Mouse (Mus musculus) olfactory bulb, adult 2 months (tissue): ENCODE results near the gene Maz. TPM values are rescaled to one million over a fixed set of nuclear protein-coding genes. Genes with fewer than 3 reads are reported as not detected.

Experiments
- H3K27ac ChIP-seq: fragments of 200-500 bp; 2 replicates; pipeline ENCODE4 v1.5.1; 2012; ENCODE audit warnings: low read depth, low read length; ENCODE audit not compliant: insufficient read depth
- H3K4me1 ChIP-seq: fragments of 200-500 bp; 2 replicates; pipeline ENCODE4 v1.6.1; 2012; ENCODE audit warnings: low read length; ENCODE audit not compliant: control insufficient read depth, insufficient read depth
- H3K4me3 ChIP-seq: fragments of 200-500 bp; 2 replicates; pipeline ENCODE4 v1.5.1; 2012; ENCODE audit warnings: mild to moderate bottlenecking, low read depth, low read length, moderate library complexity; ENCODE audit not compliant: insufficient read depth
- CTCF ChIP-seq: fragments of 200-500 bp; IDR thresholded peaks from 2 replicates; pipeline ENCODE4 v1.5.1; 2012; ENCODE audit warnings: low read depth, mild to moderate bottlenecking, low read length, moderate library complexity; ENCODE audit not compliant: insufficient read depth
- POLR2A ChIP-seq: fragments of 200-500 bp; IDR thresholded peaks from 2 replicates; pipeline ENCODE4 v1.6.1; 2012; ENCODE audit warnings: mild to moderate bottlenecking, low read depth, low read length, moderate library complexity; ENCODE audit not compliant: insufficient read depth
- whole genome bisulfite sequencing: fragments of 180-500 bp; shearing (Covaris S2); methylation state at CpG from one replicate; pipeline ENCODE4 v1.1.7; 2018; 5-methylcytosine and 5-hydroxymethylcytosine counted together
- polyA plus RNA-seq: library from polyadenylated mRNA; stranded (reverse); fragments of >200 nt; gene quantifications from 2 replicates; pipeline ENCODE4 v1.2.4, GENCODE M21; 2012; ENCODE audit warnings: low replicate concordance; ENCODE audit not compliant: missing spikeins, insufficient read depth, insufficient read length

Maz gene
- polyA plus RNA-seq: 437 and 572 TPM in 2 replicates

DNA sequence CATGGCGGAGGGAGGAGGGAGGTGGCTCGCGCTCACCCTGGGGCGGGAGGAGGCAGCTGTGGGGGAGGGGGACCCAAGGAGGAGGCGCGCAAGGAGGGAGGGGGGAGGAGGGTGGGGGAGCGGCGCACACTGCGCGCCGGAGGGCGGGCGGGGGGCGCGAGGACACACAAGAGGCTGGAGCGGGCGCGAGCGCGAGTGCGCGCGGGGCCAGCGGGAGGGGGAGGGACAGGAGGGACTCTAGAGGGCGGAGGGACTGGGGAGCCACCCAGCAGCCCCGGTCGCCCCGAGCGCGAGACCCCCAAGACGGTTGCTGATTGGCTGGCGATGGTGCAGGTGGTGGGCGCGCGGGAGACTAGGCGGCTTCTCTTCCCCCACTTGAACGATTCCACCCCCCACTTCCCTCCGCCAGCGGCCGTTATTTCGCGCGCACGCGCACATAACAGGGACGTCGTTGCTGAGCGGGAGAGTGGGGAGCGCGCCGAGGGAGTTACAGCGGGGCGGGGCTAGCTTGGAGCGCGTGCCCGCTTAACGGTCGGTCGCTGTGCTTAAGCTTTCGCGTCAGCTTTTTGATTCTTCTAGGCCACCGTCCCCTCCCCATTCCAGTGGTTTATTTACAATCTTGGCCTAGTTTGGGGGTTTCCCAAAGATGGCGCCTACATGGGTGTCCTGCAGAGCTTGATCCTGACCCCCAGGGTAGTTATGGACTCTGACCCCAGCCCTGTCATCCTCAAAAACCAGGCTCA is at the start of gene Maz:
Maz (minus strand) TSS at position 54 of the 743 bp plus-strand sequence.
- H3K4me3 ChIP-seq: peak within 1 kb of the TSS; percentile 97
- H3K27ac ChIP-seq: peak within 1 kb of the TSS; percentile 97
- 0 out of 2 replicates have a peak, but pooled peaks have one; percentile 31 for TF ChIP-seq POLR2A
- no peak for TF ChIP-seq CTCF
- under 1% methylated on average over 53 of the region's 63 CpGs for WGBS
- H3K4me1 ChIP-seq: peaks cover 38% of the 10 kb centered on the region

DNA sequence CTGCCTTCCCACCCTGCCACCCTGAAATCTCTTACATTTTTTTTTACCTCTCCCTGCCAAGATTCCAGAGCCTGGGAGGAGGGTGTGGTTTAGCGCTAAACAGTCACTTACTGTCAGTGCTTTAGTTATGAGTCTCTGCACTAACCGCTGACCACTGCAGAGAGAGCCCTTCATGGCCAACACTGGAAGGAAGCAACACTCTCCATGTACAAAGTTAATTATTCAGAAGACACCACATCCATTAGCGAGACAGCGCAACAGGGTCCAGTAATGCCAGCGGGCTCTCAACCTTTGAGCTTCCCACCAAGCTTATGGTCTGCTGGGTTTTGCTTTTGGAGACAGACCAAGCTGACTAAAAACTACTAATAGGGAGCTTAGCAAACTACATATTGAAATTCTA is 49.4 kb upstream of the Maz start:
- no peaks in the 10 kb centered on the region for H3K4me1 ChIP-seq
- H3K4me3 ChIP-seq: no peak overlapping the region
- no peak for TF ChIP-seq CTCF
- 84% methylated on average over 5 of the region's 5 CpGs for WGBS
- no peak overlapping the region for H3K27ac ChIP-seq

DNA sequence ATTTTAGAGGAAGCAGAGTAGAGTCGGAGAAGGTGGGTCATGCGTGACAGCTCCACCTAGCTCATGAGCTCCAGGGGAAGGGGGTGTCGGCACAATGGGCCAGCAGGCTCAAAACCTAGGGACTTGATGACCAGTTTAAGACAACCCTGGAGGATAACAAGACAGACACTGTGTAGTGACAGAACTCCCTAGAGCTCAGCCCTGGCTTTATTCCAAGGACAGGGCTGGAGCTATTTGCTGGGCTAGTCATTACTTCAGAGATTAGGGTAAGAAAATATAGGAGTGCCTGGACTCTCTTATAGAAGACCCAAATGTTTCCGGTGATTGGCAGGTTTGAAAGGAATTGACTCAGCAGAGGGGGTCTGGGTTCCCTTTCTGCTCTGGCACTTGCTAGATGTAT is 46.4 kb upstream of the Maz start:
- Histone ChIP-seq H3K4me1 (no peaks in the 10 kb centered on the region), H3K4me3 (no peak overlapping the region), H3K27ac (no peak overlapping the region)
- WGBS: 88% methylated on average over 4 of the region's 4 CpGs
- no peak for TF ChIP-seq CTCF
- no peak for TF ChIP-seq POLR2A

DNA sequence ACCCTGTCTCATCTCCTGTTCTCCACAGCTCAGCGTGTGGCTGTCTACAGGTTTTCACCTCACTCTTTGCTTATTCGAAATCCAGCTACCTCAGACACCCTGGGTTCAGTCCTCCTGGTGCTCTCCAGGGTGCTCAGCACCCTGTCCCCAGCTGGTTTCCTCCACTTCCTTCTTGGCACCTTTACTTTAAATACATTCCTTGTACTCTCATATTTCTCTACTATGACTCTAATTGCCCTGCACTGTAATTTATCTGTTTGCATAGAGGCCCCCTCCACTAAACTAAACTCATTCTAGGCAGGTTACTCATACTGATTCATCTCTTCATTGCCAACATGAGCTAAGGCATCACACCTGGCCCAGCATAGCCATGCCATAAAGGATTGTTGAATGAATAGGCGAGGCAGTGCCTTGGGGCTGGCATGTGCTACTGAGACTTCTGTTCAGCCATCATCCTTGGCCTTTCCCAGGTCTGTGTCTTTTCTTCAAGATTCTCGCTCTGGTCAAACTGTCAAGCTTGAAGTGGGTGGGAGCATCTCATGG is 44.1 kb upstream of the Maz start:
- Histone ChIP-seq H3K27ac (no peak overlapping the region), H3K4me3 (no peak overlapping the region), H3K4me1 (no peaks in the 10 kb centered on the region)
- no peak for TF ChIP-seq CTCF
- TF ChIP-seq POLR2A: no peak
- 85% methylated on average over 4 of the region's 4 CpGs for WGBS

DNA sequence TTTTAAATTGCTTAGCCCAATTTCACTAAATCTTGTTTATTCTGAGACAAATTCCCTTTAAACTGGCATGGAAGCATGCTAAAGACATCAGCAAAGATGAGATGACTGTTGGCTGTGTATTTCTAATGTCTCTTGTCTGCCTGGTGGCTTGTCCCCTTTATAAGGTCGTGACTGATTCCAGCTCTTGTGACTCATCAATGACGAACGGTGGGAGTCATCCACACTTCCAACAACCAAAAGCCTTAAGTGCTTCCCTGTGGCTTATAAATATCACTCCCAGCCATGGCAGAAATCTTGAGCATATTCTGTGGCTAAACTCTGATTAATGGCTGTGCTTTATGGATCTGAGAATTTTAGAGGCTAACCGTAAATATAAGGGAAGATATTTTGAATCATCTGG is 39.5 kb upstream of the Maz start:
- H3K4me1 ChIP-seq: no peaks in the 10 kb centered on the region
- WGBS: 48% methylated on average over 4 of the region's 4 CpGs
- H3K27ac ChIP-seq: no peak overlapping the region; the same call in 1 of the 2 replicates
- TF ChIP-seq CTCF: no peak
- TF ChIP-seq POLR2A: no peak
- no peak overlapping the region for H3K4me3 ChIP-seq

DNA sequence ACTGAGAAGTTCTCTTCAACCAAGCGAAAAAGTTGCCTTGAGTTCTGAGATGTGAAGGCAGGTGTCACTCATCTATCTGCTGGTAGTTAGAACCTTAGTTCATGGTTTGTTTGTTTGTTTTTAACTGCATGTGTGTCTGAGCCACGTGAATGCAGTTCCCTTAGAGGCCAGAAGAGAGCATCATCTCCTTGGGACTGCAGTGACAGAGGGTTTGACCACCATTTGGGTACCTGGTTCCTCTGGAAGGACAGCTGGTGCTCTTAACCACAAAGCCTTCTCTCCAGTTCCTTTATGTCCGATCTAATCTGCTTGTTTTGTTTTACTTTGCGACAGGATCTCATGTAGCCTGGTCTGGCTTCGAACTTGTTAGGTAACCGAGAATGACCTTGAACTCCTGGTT is 38.7 kb upstream of the Maz start:
- Histone ChIP-seq H3K4me1 (no peaks in the 10 kb centered on the region), H3K27ac (no peak overlapping the region), H3K4me3 (no peak overlapping the region)
- TF ChIP-seq POLR2A (no peak), CTCF (no peak)
- 91% methylated on average over 6 of the region's 6 CpGs for WGBS

DNA sequence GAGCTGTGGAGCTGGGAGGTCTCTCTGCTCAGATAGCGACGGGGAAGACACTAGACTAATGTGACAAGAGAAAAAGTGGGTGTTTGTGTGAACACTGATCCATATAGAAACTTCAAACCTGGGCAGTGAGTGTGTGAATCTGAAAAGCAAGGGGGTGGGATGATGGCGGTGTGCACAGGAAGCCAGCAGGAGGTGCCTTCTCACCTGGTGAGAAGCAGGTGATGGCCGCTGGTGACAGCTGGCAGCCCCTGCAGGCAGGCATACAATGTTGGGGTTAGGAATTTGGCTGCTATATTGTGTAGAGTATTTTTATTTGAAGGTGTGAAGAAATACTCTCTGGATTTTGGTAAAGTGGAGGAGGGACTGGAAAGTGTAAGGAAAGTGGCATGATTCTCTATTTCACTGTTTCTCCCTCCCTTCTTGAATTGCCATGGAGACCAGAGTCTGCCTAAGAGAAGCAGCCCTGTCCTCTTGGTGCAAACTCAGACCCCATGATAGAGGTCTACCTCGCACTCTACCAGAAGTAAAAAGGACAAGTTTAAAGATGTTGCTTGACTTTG is 28.3 kb upstream of the Maz start:
- H3K4me1 ChIP-seq: no peaks in the 10 kb centered on the region
- no peak overlapping the region for H3K4me3 ChIP-seq
- 65% methylated on average over 5 of the region's 5 CpGs for WGBS
- no peak overlapping the region for H3K27ac ChIP-seq
- TF ChIP-seq POLR2A (no peak), CTCF (no peak)

DNA sequence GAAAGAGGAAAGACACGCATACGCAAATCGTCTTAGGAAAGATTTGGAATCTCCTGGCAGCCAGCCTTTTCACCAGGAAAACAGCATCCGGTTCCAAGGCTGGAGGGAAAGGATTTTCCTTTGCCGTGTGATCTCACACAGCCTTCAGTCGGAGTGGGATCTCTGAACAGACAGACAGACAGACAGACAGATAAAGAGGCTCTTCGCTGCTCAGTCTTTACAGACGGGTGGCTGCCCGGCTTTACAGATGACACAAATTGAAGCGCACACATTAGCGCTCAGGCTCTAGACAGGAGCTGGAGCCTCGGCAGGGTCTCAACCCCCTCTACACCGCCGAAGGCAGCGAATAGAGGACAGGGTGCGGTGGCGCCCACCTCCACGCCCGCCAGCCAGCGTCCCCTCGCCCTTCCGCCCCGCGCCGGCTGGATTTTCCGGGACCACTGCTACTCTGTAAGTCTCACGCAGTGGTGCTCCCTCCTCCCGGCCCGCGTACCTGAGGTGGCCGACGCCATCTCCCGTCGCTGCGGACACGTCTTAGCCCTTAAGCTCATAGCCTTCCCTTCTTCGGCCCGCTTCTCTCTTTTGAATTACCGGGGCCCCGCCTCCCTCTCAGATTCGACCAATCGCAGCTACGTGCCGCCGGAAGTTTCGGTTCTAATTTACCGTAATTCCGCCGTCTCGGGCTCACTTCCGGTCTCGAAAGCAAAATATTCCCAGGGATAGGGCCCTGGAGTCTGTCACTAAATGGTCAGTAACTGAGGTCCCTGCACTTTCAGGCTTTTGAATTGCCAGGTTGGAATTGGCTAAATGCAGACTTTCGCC is 15.2 kb upstream of the Maz start, which contains the start of gene Kif22:
Kif22 (minus strand) TSS at position 621 of the 822 bp plus-strand sequence.
- under 1% methylated on average over 53 of the region's 53 CpGs for WGBS
- peak within 1 kb of the TSS; percentile 49 for H3K4me3 ChIP-seq
- no peak for TF ChIP-seq CTCF
- TF ChIP-seq POLR2A: no peak
- no peak within 1 kb of the TSS for H3K27ac ChIP-seq
- peaks cover 5% of the 10 kb centered on the region for H3K4me1 ChIP-seq
